Mouse (Mus musculus): ENCODE data around the gene Olfr48. TPM values are rescaled to one million over a fixed set of nuclear protein-coding genes. Genes with fewer than 3 reads are reported as not detected.

Gene Olfr48
- total and polyA plus RNA-seq, 2 experiments = not detected

DNA sequence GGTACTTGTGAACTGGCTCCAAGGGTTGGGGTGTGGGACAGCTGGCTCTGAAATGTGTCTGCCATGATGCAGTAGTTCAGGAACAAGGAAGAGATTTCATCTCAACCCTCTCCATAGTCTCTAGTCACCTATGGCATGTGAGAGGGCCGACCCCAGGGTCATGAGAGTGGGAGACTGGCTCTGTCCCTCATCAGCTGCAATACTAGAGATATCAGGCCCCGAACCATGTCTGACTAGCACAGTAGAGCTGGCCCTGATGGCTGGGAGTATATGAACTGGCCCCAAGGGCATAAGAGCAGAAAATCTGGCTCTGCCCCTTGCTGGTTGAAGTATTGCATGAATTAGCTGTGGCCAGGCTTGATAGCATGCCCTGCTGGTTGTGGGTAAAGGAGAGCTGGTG lies 37.3 kb downstream of the Olfr48 start:
- Histone ChIP-seq H3K9ac (ENCODE audit: low read depth, low read length) (no peak overlapping the region), H3K36me3 (ENCODE audit: control insufficient read depth, insufficient read depth, low read length) (no peaks in the 10 kb centered on the region), H3K27ac (replicated peaks; ENCODE audit: insufficient read depth, low read depth, low read length) (no peak overlapping the region), H3K79me2 (ENCODE audit: control insufficient read depth, insufficient read depth, low read length) (no peaks in the 10 kb centered on the region), H3K4me3 (ENCODE audit: insufficient read depth, low read depth, low read length) (no peak overlapping the region), H3K27me3 (ENCODE audit: control insufficient read depth, insufficient read depth, low read length) (no peaks in the 10 kb centered on the region), H3K4me1 (ENCODE audit: control insufficient read depth, insufficient read depth, low read length) (no peaks in the 10 kb centered on the region)
- DNase-seq (ENCODE audit: extremely low read depth, low read depth, low spot score) = no peak
- 78% methylated on average over 2 of the region's 2 CpGs for WGBS
- no peak for TF ChIP-seq CTCF (IDR thresholded peaks at IDR 0.05; ENCODE audit: low read depth, low read length)
- TF ChIP-seq POLR2A (IDR thresholded peaks at IDR 0.05; ENCODE audit: extremely low read depth, insufficient read depth, low read length) = no peak

DNA sequence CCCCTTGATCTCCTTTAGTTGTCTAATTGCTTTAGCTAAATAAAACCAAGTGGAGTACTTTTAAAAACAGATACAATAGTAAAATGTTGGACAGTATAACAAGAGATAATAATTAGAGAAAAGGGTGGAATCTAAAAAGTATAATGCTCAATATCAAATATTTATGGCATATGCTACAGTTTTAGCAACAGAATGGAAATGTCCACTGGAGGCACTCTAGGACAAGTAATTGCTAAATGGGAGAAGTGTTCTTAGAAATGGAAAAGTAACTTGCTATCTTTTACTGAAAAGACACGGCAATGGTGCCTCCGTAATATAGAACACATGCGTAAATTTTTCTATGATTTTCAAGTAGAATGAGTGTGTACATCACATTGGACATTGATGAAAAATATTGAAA lies 48.4 kb downstream of the Olfr48 start:
- H3K27me3 ChIP-seq (ENCODE audit: control insufficient read depth, insufficient read depth, low read length) = no peaks in the 10 kb centered on the region
- no peak for DNase-seq (ENCODE audit: extremely low read depth, low read depth, low spot score)
- no peaks in the 10 kb centered on the region for H3K4me1 ChIP-seq (ENCODE audit: control insufficient read depth, insufficient read depth, low read length)
- H3K36me3 ChIP-seq (ENCODE audit: control insufficient read depth, insufficient read depth, low read length) = no peaks in the 10 kb centered on the region
- WGBS = 90% methylated on average over 3 of the region's 3 CpGs
- H3K27ac ChIP-seq (replicated peaks; ENCODE audit: insufficient read depth, low read depth, low read length) = no peak overlapping the region
- TF ChIP-seq CTCF (IDR thresholded peaks at IDR 0.05; ENCODE audit: low read depth, low read length) (no peak), POLR2A (IDR thresholded peaks at IDR 0.05; ENCODE audit: extremely low read depth, insufficient read depth, low read length) (no peak)
- no peaks in the 10 kb centered on the region for H3K79me2 ChIP-seq (ENCODE audit: control insufficient read depth, insufficient read depth, low read length)
- no peak overlapping the region for H3K4me3 ChIP-seq (ENCODE audit: insufficient read depth, low read depth, low read length)
- no peak overlapping the region for H3K9ac ChIP-seq (ENCODE audit: low read depth, low read length)

DNA sequence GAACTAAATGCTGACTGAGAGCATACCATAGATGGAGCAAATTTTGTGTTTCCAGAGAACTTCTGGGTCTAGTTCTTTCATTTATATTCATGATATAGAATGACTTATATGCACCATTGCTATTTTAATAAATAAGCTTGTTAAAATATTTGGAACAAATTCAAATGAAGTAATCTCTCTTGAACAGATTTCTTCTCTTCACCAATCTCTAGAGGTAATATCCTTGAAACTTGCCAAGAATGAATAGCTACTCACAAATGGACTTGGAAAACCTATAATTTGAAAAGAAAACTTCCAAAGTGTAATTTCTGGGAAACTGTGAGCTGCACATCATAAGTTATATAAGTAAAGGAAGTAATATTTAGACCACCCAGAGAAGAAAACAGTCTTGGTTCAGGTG lies 54.5 kb downstream of the Olfr48 start, which contains the start of gene Olfr1254:
Olfr1254 (minus strand) TSS at position 101 of the 400 bp plus-strand sequence.
- Histone ChIP-seq H3K79me2 (ENCODE audit: control insufficient read depth, insufficient read depth, low read length) (no peaks in the 10 kb centered on the region), H3K27ac (replicated peaks; ENCODE audit: insufficient read depth, low read depth, low read length) (no peak within 1 kb of the TSS), H3K27me3 (ENCODE audit: control insufficient read depth, insufficient read depth, low read length) (no peaks in the 10 kb centered on the region), H3K4me1 (ENCODE audit: control insufficient read depth, insufficient read depth, low read length) (no peaks in the 10 kb centered on the region), H3K4me3 (ENCODE audit: insufficient read depth, low read depth, low read length) (no peak within 1 kb of the TSS), H3K9ac (ENCODE audit: low read depth, low read length) (no peak within 1 kb of the TSS), H3K36me3 (ENCODE audit: control insufficient read depth, insufficient read depth, low read length) (no peaks in the 10 kb centered on the region)
- TF ChIP-seq CTCF (IDR thresholded peaks at IDR 0.05; ENCODE audit: low read depth, low read length) (no peak), POLR2A (IDR thresholded peaks at IDR 0.05; ENCODE audit: extremely low read depth, insufficient read depth, low read length) (no peak)
- no peak for DNase-seq (ENCODE audit: extremely low read depth, low read depth, low spot score)

Other genes with a start within 250 kb of the Olfr48 start
- gene Olfr1247, start 234.1 kb downstream of the Olfr48 start, total RNA-seq (2014; rRNA removed) = not detected in 2 replicates
- not detected in 2 replicates for gene Olfr1247, start 234.1 kb downstream of the Olfr48 start, polyA plus RNA-seq (2012; rRNA removed)
- gene Olfr1248, start 230.0 kb downstream of the Olfr48 start, total RNA-seq (2014; rRNA removed) = not detected in 2 replicates
- gene Olfr1248, start 230.0 kb downstream of the Olfr48 start, polyA plus RNA-seq (2012; rRNA removed) = not detected in 2 replicates
- not detected in 2 replicates for gene Olfr1249, start 213.2 kb downstream of the Olfr48 start, total RNA-seq (2014; rRNA removed)
- gene Olfr1249, start 213.2 kb downstream of the Olfr48 start, polyA plus RNA-seq (2012; rRNA removed) = not detected in 2 replicates
- not detected in 2 replicates for gene Olfr1250, start 186.7 kb downstream of the Olfr48 start, total RNA-seq (2014; rRNA removed)
- gene Olfr1250, start 186.7 kb downstream of the Olfr48 start, polyA plus RNA-seq (2012; rRNA removed) = not detected in 2 replicates
- not detected in 2 replicates for gene Olfr1251, start 176.3 kb downstream of the Olfr48 start, total RNA-seq (2014; rRNA removed)
- gene Olfr1251, start 176.3 kb downstream of the Olfr48 start, polyA plus RNA-seq (2012; rRNA removed) = not detected in 2 replicates
- not detected in 2 replicates for gene Olfr1252, start 123.2 kb downstream of the Olfr48 start, total RNA-seq (2014; rRNA removed)
- gene Olfr1252, start 123.2 kb downstream of the Olfr48 start, polyA plus RNA-seq (2012; rRNA removed) = not detected in 2 replicates
- gene Olfr1253, start 91.1 kb downstream of the Olfr48 start, total RNA-seq (2014; rRNA removed) = not detected in 2 replicates
- gene Olfr1253, start 91.1 kb downstream of the Olfr48 start, polyA plus RNA-seq (2012; rRNA removed) = not detected in 2 replicates
- not detected in 2 replicates for gene Olfr1254, start 54.6 kb downstream of the Olfr48 start, total RNA-seq (2014; rRNA removed)
- not detected in 2 replicates for gene Olfr1254, start 54.6 kb downstream of the Olfr48 start, polyA plus RNA-seq (2012; rRNA removed)
- gene Olfr1255, start 36.2 kb downstream of the Olfr48 start, total RNA-seq (2014; rRNA removed) = not detected in 2 replicates
- gene Olfr1255, start 36.2 kb downstream of the Olfr48 start, polyA plus RNA-seq (2012; rRNA removed) = not detected in 2 replicates
- not detected in 2 replicates for gene Olfr1256, start 6.7 kb downstream of the Olfr48 start, total RNA-seq (2014; rRNA removed)
- gene Olfr1256, start 6.7 kb downstream of the Olfr48 start, polyA plus RNA-seq (2012; rRNA removed) = not detected in 2 replicates
- gene Olfr1257, start 30.2 kb upstream of the Olfr48 start, total RNA-seq (2014; rRNA removed) = not detected in 2 replicates
- not detected in 2 replicates for gene Olfr1257, start 30.2 kb upstream of the Olfr48 start, polyA plus RNA-seq (2012; rRNA removed)
- gene Olfr1258, start 79.1 kb upstream of the Olfr48 start, total RNA-seq (2014; rRNA removed) = not detected in 2 replicates
- not detected in 2 replicates for gene Olfr1258, start 79.1 kb upstream of the Olfr48 start, polyA plus RNA-seq (2012; rRNA removed)
- gene Olfr1259, start 100.5 kb upstream of the Olfr48 start, total RNA-seq (2014; rRNA removed) = not detected in 2 replicates
- not detected in 2 replicates for gene Olfr1259, start 100.5 kb upstream of the Olfr48 start, polyA plus RNA-seq (2012; rRNA removed)
- gene Olfr1260, start 126.1 kb upstream of the Olfr48 start, total RNA-seq (2014; rRNA removed) = not detected in 2 replicates
- not detected in 2 replicates for gene Olfr1260, start 126.1 kb upstream of the Olfr48 start, polyA plus RNA-seq (2012; rRNA removed)
- not detected in 2 replicates for gene Olfr1261, start 143.0 kb upstream of the Olfr48 start, total RNA-seq (2014; rRNA removed)
- not detected in 2 replicates for gene Olfr1261, start 143.0 kb upstream of the Olfr48 start, polyA plus RNA-seq (2012; rRNA removed)
- not detected in 2 replicates for gene Olfr1262, start 151.9 kb upstream of the Olfr48 start, total RNA-seq (2014; rRNA removed)
- not detected in 2 replicates for gene Olfr1262, start 151.9 kb upstream of the Olfr48 start, polyA plus RNA-seq (2012; rRNA removed)
- not detected in 2 replicates for gene Olfr1263, start 163.9 kb upstream of the Olfr48 start, total RNA-seq (2014; rRNA removed)
- gene Olfr1263, start 163.9 kb upstream of the Olfr48 start, polyA plus RNA-seq (2012; rRNA removed) = not detected in 2 replicates
- gene Olfr1264, start 177.4 kb upstream of the Olfr48 start, total RNA-seq (2014; rRNA removed) = not detected in 2 replicates
- not detected in 2 replicates for gene Olfr1264, start 177.4 kb upstream of the Olfr48 start, polyA plus RNA-seq (2012; rRNA removed)
- not detected in 2 replicates for gene Olfr1265, start 187.1 kb upstream of the Olfr48 start, total RNA-seq (2014; rRNA removed)
- not detected in 2 replicates for gene Olfr1265, start 187.1 kb upstream of the Olfr48 start, polyA plus RNA-seq (2012; rRNA removed)
- not detected in 2 replicates for gene Olfr140, start 215.4 kb upstream of the Olfr48 start, total RNA-seq (2014; rRNA removed)
- gene Olfr140, start 215.4 kb upstream of the Olfr48 start, polyA plus RNA-seq (2012; rRNA removed) = not detected in 2 replicates